Comparison of ENCODE assay signal across 8 mouse cellular contexts in genomic region chr2:90677007-90677406, GRCm38 (mm10). TPM values are rescaled to one million over a fixed set of nuclear protein-coding genes. Genes with fewer than 3 reads are reported as not detected.
DNase-seq lines count a peak whose midpoint lies in the region; ATAC-seq and TF ChIP-seq lines count a peak whose summit lies in the region.

Nup160 (plus strand) TSS chr2:90677215.

- peak within 1 kb of the TSS; percentile 74 for H3K4me2 ChIP-seq in liver, embryonic 15.5 days

- no peaks in the 10 kb centered on the region for H3K9me3 ChIP-seq in hindbrain, embryonic 10.5 days
- H3K9me3 ChIP-seq in liver, embryonic 15.5 days (replicated peaks), result no peaks in the 10 kb centered on the region

- no peak for TF ChIP-seq CTCF in cerebellum, adult 2 months (IDR thresholded peaks at IDR 0.05; ENCODE audit: borderline replicate concordance, insufficient read depth, low read depth, low read length)

- H3K4me3 ChIP-seq in cerebellum, adult 2 months (replicated peaks; ENCODE audit: insufficient read depth, low read depth, low read length), result no peak within 1 kb of the TSS
- H3K4me3 ChIP-seq in hindbrain, embryonic 10.5 days, result peak within 1 kb of the TSS; percentile 89; the same call in 1 of the 2 replicates
- H3K4me3 ChIP-seq in liver, embryonic 15.5 days (replicated peaks), result peak within 1 kb of the TSS; percentile 86

- H3K27me3 ChIP-seq in cerebellum, adult 2 months (ENCODE audit: control insufficient read depth, insufficient read depth, low read length), result no peaks in the 10 kb centered on the region
- no peaks in the 10 kb centered on the region for H3K27me3 ChIP-seq in hindbrain, embryonic 10.5 days (ENCODE audit: insufficient read depth, poor library complexity, severe bottlenecking)
- no peaks in the 10 kb centered on the region for H3K27me3 ChIP-seq in liver, embryonic 15.5 days

- TF ChIP-seq POLR2A in cerebellum, adult 2 months (IDR thresholded peaks at IDR 0.05; ENCODE audit: borderline replicate concordance, insufficient read depth, low read length), result no peak

- ATAC-seq in liver, embryonic 15.5 days (ENCODE audit: insufficient read depth), result no peak

- no peak within 1 kb of the TSS for H3K9ac ChIP-seq in liver, embryonic 15.5 days

- 57% methylated on average over 8 of the region's 8 CpGs for WGBS in cerebellum, adult 2 months
- 78% methylated on average over 8 of the region's 8 CpGs for WGBS in hindbrain, embryonic 10.5 days
- 74% methylated on average over 8 of the region's 8 CpGs for WGBS in liver, embryonic 15.5 days (ENCODE audit: insufficient replicate concordance)

- no peak within 1 kb of the TSS for H3K27ac ChIP-seq in cerebellum, adult 2 months (ENCODE audit: insufficient read depth, low read length)
- no peak within 1 kb of the TSS for H3K27ac ChIP-seq in hindbrain, embryonic 10.5 days
- H3K27ac ChIP-seq in liver, embryonic 15.5 days (replicated peaks), result peak within 1 kb of the TSS; percentile 100; the same call in 1 of the 2 replicates

- H3K36me3 ChIP-seq in hindbrain, embryonic 10.5 days, result peaks cover 14% of the 10 kb centered on the region
- H3K36me3 ChIP-seq in liver, embryonic 15.5 days (replicated peaks), result peaks cover 15% of the 10 kb centered on the region

- no peak for DNase-seq in cerebellum, adult 2 months
- no peak for DNase-seq in cerebellum, adult 18-20 months
- no peak for DNase-seq in urinary bladder, adult 2 months (ENCODE audit: low spot score)
- DNase-seq in urinary bladder, postnatal 25 days (ENCODE audit: low spot score), result no peak
- DNase-seq in hindbrain, embryonic 10.5 days (ENCODE audit: low spot score), result no peak
- DNase-seq in right cerebral cortex, postnatal 10 days (ENCODE audit: low spot score in 2 of 2), result no peak
- no peak for DNase-seq in kidney, adult 8-10 months

- no peaks in the 10 kb centered on the region for H3K4me1 ChIP-seq in cerebellum, adult 2 months (ENCODE audit: control insufficient read depth, insufficient read depth, low read length)
- H3K4me1 ChIP-seq in hindbrain, embryonic 10.5 days (replicated peaks), result peaks cover 13% of the 10 kb centered on the region
- H3K4me1 ChIP-seq in liver, embryonic 15.5 days (replicated peaks), result peaks cover 34% of the 10 kb centered on the region

RNA-seq across cellular contexts. Expression of gene Nup160, which starts in this region (rescaled TPM):
- polyA plus RNA-seq in cerebellum, adult 2 months (2012; rRNA removed), result 14.4 and 15.6 TPM in 2 replicates
- 13.6 and 13.9 TPM in 2 replicates for polyA plus RNA-seq in urinary bladder, adult 2 months (2012; rRNA removed)
- polyA plus RNA-seq in hindbrain, embryonic 10.5 days (2016; fragmentation: Nextera tagmentation; extraction: Ambion mirVana), result 51.0 and 60.0 TPM in 2 replicates
- 30.4 and 31.6 TPM in 2 replicates for polyA plus RNA-seq in liver, embryonic 15.5 days (2015; fragmentation: Nextera tagmentation; extraction: Ambion mirVana)
